Mouse (Mus musculus): ENCODE measurements around the gene Ptger4.
"Not testable (repeated sequence)": the region's sequence is repeated elsewhere in the genome, so short reads cannot be mapped to it uniquely, and the experiment has no call there.

Ptger4 gene

GRCm38 (mm10) chr15:5238073-5238472 lies 5.9 kb downstream of the Ptger4 start:
- no peak for DNase-seq (ENCODE audit: low read depth, low spot score)

GRCm38 (mm10) chr15:5237012-5237660 lies 6.9 kb downstream of the Ptger4 start:
- DNase-seq (ENCODE audit: low read depth, low spot score): no peak

- DNase-seq (ENCODE audit: low read depth, low spot score): peak; percentile 42
Measured at GRCm38 (mm10) chr15:5236538-5236937, 7.4 kb downstream of the Ptger4 start.

- DNase-seq (ENCODE audit: low read depth, low spot score): no peak
Measured at GRCm38 (mm10) chr15:5235527-5235926, 8.5 kb downstream of the Ptger4 start.

- no peak for DNase-seq (ENCODE audit: low read depth, low spot score)
Measured at GRCm38 (mm10) chr15:5234659-5235058, 9.3 kb downstream of the Ptger4 start.

GRCm38 (mm10) chr15:5230746-5231145 lies 13.2 kb downstream of the Ptger4 start:
- not testable (repeated sequence) for DNase-seq (ENCODE audit: low read depth, low spot score)

- no peak for DNase-seq (ENCODE audit: low read depth, low spot score)
Measured at GRCm38 (mm10) chr15:5220491-5220890, 23.5 kb downstream of the Ptger4 start.

- no peak for DNase-seq (ENCODE audit: low read depth, low spot score)
Measured at GRCm38 (mm10) chr15:5209116-5209515, 34.9 kb downstream of the Ptger4 start.

GRCm38 (mm10) chr15:5205222-5205621 lies 38.8 kb downstream of the Ptger4 start:
- DNase-seq (ENCODE audit: low read depth, low spot score): no peak

GRCm38 (mm10) chr15:5196691-5197090 lies 47.3 kb downstream of the Ptger4 start:
- no peak for DNase-seq (ENCODE audit: low read depth, low spot score)

GRCm38 (mm10) chr15:5195987-5196514 lies 47.9 kb downstream of the Ptger4 start:
- DNase-seq (ENCODE audit: low read depth, low spot score): no peak

GRCm38 (mm10) chr15:5194931-5195330 lies 49.1 kb downstream of the Ptger4 start:
- DNase-seq (ENCODE audit: low read depth, low spot score): no peak

GRCm38 (mm10) chr15:5194446-5194845 lies 49.5 kb downstream of the Ptger4 start:
- DNase-seq (ENCODE audit: low read depth, low spot score): no peak

GRCm38 (mm10) chr15:5193833-5194232 lies 50.2 kb downstream of the Ptger4 start:
- no peak for DNase-seq (ENCODE audit: low read depth, low spot score)

GRCm38 (mm10) chr15:5189504-5190093 lies 54.4 kb downstream of the Ptger4 start:
- DNase-seq (ENCODE audit: low read depth, low spot score): no peak

GRCm38 (mm10) chr15:5188029-5188428 lies 56.0 kb downstream of the Ptger4 start:
- DNase-seq (ENCODE audit: low read depth, low spot score): no peak

- DNase-seq (ENCODE audit: low read depth, low spot score): no peak
Measured at GRCm38 (mm10) chr15:5187116-5187515, 56.9 kb downstream of the Ptger4 start.

- DNase-seq (ENCODE audit: low read depth, low spot score): no peak
Measured at GRCm38 (mm10) chr15:5186293-5186675, 57.7 kb downstream of the Ptger4 start.

- peak; percentile 60 for DNase-seq (ENCODE audit: low read depth, low spot score)
Measured at GRCm38 (mm10) chr15:5185366-5186292, 58.4 kb downstream of the Ptger4 start, which contains the start of gene Ttc33. Gene Ttc33 (plus strand): TSS chr15:5185525.

GRCm38 (mm10) chr15:5184668-5185330 lies 59.2 kb downstream of the Ptger4 start:
- DNase-seq (ENCODE audit: low read depth, low spot score): no peak

GRCm38 (mm10) chr15:5173217-5173820 lies 70.7 kb downstream of the Ptger4 start:
- no peak for DNase-seq (ENCODE audit: low read depth, low spot score)
